Mouse (Mus musculus) layer of hippocampus, postnatal 25 days (tissue): ENCODE results near the gene Akap13. TPM values are rescaled to one million over a fixed set of nuclear protein-coding genes. Genes with fewer than 3 reads are reported as not detected.
A peak's percentile ranks its signal among the peaks of the same experiment; 100 is the strongest.
"Not testable (repeated sequence)": the region's sequence is repeated elsewhere in the genome, so short reads cannot be mapped to it uniquely, and the experiment has no call there.

ENCODE experiments used
- DNase-seq, 2 experiments: peaks; one replicate each; pipeline ENCODE4 v3.0.0; 2022; ENCODE audit warnings: mixed read lengths in 2 of 2, low spot score in 1 of 2; ENCODE audit errors: extremely low spot score in 1 of 2
- total RNA-seq, 2 experiments: library from RNA; stranded (reverse); gene quantifications; 2 replicates each; pipeline ENCODE4 v1.2.3; 2021

The Akap13 gene
- total RNA-seq, 2 experiments from 2014 or later = 54.0 to 70.8 TPM

DNA sequence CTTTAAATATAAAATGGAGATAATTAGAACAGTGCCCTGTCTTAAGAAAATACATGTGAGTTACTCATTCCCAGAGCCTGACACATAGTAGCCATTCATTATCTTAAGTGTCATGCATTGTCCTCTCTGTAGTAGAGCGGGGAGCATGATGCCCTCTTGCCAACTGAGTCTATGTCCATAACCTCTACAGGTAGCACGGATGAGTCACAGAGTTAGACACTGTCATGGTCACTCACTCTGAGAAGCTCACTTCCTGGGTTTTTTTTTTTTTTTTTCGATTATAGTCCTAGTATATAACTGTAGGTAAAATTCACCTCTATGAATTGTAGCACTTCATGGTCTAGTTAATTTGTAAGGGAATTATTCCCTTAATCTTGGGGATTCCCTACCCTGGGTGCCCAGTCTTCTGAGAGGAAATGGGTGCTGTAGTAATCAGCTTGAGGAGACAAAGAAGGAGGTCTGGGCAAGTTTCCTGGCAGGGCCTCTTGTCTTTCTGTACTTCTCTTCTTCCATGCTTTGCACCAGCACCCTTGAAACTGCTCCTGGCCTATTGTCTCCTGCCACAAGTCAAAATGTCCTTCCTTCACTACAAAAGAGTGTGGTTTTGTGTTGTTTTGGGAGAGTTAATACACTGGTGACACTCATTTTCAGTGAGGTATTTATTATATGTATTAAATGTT is 247.8 kb downstream of the Akap13 start:
- no peak for DNase-seq

- no peak for DNase-seq
Measured at GRCm38 (mm10) chr7:75704862-75705261, 249.5 kb downstream of the Akap13 start.

DNA sequence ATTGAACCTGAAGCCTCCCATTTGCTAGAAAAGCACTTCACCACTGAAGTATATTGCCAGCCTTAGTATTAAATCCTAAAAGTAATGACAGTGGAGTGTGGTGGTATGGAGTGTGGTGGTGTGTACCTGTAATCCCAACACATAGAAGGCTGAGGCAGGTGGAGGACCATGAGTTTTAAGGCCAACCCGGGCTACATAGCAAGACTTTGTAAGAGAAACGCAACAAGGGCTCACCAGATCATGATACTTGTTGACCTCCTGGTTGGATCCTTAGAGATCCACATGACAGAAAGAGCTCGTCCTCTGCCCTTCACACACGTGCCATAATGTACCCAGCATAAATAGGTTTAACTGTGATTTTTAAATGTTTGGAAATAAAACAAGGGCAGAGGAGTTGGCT is 254.6 kb downstream of the Akap13 start:
- DNase-seq = no peak

DNA sequence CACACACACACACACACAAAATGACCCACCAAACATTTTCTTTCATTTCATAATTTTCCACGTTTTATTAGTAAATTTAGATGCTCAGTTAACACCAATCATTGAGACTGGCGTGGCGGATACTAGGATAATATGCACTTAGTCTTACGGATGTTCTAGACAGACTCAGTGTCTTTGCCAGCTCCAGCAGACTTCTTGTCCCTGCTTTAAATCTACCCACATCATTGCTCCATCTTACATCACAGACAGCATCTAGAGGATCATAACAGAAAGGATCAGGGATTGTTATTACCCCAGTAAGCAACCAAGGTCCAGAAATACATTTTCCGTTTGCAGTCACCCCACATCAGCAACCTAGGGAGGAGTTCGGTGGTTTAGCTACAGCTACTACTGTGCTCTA is 255.6 kb downstream of the Akap13 start:
- no peak for DNase-seq

GRCm38 (mm10) chr7:75711436-75711835 is 256.1 kb downstream of the Akap13 start:
- DNase-seq = no peak

DNA sequence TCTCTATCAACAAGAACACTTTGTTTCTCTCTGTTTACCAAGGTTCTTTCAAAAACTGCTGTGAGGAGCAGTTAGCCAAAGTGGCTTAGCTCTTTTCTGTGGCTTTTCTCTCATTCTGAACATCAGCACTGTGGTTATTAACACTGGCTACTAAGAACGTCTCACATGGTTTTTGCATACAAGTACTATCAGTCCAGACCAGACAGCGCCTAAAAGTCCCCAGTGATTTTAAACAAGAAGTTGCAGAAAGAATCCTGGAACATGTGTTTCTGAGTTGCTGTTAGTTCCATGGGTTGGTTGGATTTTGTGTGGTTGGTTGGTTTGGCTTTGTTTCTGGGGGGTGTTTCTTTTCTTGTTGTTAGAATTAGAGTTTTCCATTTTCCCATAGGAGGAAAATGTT is 257.5 kb downstream of the Akap13 start:
- DNase-seq = no peak

- DNase-seq = no peak
Measured at GRCm38 (mm10) chr7:75713959-75714358, 258.6 kb downstream of the Akap13 start.

- no peak for DNase-seq
Measured at GRCm38 (mm10) chr7:75715026-75715425, 259.7 kb downstream of the Akap13 start.

- DNase-seq = no peak
Measured at GRCm38 (mm10) chr7:75715939-75716338, 260.6 kb downstream of the Akap13 start.

- DNase-seq = no peak
Measured at GRCm38 (mm10) chr7:75717349-75717748, 262.0 kb downstream of the Akap13 start.

DNA sequence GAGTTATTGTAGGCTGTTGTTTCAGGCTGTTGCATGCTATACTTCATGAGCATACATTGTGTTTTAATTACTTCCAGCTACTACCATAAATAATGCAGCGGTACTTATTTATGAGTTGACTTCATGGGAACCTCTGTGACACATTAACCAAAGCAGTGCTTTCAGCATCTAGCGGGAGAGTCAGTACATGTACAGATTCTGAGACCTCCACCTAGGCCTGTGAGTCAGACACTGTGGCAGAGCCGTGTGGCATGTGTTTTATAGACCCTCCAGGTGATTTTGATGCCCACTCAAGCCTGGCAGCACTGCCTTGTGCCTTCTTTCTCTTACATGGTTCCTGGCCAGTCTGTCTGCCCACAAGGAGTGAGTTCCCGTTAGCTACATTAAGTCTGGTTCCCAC is 266.0 kb downstream of the Akap13 start:
- DNase-seq = no peak

GRCm38 (mm10) chr7:75724012-75724411 is 268.7 kb downstream of the Akap13 start:
- DNase-seq = no peak

- no peak for DNase-seq
Measured at GRCm38 (mm10) chr7:75725899-75726298, 270.6 kb downstream of the Akap13 start.

GRCm38 (mm10) chr7:75726867-75727266 is 271.5 kb downstream of the Akap13 start:
- no peak for DNase-seq

DNA sequence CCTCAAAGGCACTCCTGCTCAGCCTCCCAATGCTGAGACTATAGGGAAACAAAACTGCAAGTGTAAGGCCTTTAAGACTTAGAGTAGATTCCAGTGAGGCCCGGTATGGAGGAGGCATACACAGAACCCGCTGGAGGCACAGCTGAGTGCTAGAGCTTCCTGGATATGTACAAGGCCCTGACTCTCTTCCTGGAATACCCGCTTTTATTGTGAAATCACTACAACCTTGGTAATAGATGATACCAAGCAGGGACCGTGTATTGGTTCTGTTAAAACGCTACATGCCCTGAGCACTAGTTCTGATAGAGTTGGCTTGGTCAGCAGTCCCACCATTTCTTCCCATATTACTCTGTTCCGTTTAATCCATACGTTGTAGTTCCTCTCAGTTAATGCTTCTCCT is 274.3 kb downstream of the Akap13 start:
- no peak for DNase-seq

DNA sequence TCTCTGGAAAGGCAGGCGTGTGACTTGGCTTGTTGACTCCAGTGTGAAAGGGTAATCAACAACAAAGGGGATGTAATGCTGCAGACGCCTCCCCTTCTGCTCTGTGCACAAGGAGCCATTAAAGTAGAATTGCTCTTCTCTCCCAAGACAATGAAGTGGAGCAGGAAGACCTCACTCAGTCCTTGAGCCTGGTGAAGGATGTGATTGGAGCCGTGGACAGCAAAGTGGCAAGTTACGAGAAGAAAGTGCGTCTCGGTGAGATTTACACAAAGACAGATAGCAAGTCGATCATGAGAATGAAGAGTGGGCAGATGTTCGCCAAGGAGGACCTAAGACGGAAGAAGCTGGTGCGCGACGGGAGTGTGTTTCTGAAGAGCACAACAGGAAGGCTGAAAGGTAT is 274.9 kb downstream of the Akap13 start:
- no peak for DNase-seq

DNA sequence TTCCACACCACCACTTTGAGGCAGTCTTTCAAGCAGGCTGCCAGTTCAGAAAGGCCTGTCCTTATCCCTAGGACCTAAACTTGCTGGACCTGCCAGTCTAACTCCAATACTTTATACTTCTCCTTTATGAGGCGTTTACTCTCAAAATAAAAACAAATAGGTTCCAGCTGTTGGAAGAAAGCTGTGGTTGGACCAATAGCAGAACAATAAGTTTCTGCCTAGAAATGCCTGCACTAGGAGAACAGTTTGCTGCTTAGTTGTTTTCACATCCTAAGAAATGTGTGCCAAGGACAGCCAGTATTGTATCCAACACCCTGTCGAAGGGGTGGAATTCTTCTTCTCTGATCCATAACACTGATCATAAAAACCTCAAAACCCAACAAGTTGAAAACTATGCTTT is 276.6 kb downstream of the Akap13 start:
- no peak for DNase-seq

- no peak for DNase-seq
Measured at GRCm38 (mm10) chr7:75733166-75733565, 277.8 kb downstream of the Akap13 start.

GRCm38 (mm10) chr7:75739075-75739725 is 283.9 kb downstream of the Akap13 start:
- peak in 1 of 2 experiments; percentile 60 for DNase-seq

DNA sequence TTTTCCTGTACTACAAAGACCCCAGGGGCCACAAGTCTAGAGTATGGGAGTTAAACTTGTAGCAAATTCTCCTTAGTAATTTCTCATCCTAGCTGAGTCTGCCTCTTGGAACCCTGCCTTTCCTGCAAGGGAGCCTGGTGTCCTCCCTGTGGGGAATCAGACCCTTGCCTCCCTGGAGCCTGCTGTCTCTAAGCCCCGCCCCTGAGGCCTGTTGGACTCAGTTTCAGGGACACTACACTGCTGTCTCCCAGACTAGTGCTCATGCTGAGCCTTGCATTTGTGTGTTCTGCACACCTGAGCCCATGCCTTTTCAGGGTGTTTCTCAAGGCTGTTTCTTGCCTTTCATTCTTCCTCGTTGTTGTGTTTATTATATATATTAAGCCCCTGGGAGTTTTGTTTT is 289.2 kb downstream of the Akap13 start:
- no peak for DNase-seq

DNA sequence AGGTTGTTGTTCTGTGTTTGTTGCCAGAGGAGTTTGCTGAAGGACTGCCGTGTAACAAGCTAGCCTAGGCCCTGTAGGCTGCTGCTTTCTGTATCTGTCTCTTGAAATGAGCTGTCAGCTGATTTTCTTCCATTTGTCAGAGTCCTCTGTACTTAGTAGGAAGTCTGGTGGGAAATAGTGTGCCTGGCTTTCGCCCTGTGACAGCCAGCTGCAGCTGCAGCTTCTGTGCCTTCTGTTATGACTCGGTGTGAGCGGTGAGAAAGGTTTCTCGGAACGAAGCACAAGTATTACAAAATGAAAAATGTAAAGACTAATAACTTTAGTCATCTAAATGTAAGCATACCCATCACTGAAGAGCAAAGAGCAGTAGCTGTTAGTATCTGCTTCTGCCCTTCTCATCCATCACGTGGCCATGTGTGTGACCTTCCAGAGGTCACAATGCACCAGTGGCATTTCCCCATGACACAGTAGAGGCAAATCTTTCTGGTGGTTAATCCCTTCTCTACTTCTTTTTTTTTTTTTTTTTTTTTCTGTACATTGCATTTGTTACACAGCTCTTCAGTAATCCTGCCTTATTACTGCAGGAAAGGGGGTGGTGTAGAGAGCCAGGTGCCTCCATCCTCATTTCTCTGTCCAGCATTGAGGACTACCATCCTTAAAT is 289.8 kb downstream of the Akap13 start:
- no peak for DNase-seq

- not testable (repeated sequence) for DNase-seq
Measured at GRCm38 (mm10) chr7:75745969-75746368, 290.6 kb downstream of the Akap13 start.
